Mouse (Mus musculus) heart, adult 2 months (tissue): ENCODE data around the gene Manbal.

Experiments
- CTCF ChIP-seq: fragments of 200-600 bp; IDR thresholded peaks from 2 replicates; pipeline ENCODE4 v1.8.1; 2022; ENCODE audit warnings: antibody characterized with exemption, mild to moderate bottlenecking, moderate library complexity
- EP300 ChIP-seq: fragments of 200-500 bp; IDR thresholded peaks from 2 replicates; pipeline ENCODE4 v1.6.1; 2011; ENCODE audit warnings: low read depth, low read length, control low read depth; ENCODE audit not compliant: insufficient read depth
- POLR2A ChIP-seq: fragments of 200-500 bp; IDR thresholded peaks from 2 replicates; pipeline ENCODE4 v1.6.1; 2011; ENCODE audit warnings: mild to moderate bottlenecking, low read depth, low read length, control low read depth; ENCODE audit not compliant: insufficient read depth

DNA sequence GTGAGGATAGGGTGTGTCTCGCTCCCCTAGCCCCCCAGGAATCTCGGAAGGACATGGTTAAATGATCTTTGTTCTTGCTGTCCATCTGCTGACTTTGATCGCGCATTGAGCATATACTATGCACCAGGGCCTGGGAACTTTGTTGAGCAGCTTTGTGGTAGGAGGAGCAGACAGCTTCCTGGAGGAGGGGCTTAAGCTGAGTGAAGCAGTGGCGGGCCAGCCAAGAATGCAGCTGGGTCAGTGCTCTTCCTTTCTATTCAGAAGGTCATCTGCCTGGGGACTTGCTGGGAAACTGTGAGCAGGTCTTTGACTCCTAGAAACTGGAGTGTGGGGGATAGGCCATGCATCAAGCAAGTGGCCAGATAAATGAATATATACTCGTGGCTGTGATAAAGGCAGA is 58.8 kb downstream of the Manbal start:
- TF ChIP-seq CTCF (no peak), POLR2A (no peak), EP300 (no peak)
